Mouse (Mus musculus): ENCODE measurements around the gene Krtap4-8. TPM values are rescaled to one million over a fixed set of nuclear protein-coding genes. Genes with fewer than 3 reads are reported as not detected.

Gene Krtap4-8
- polyA plus RNA-seq, 1 experiment from 2014 or later, result not detected

Other genes with a start within 250 kb of the Krtap4-8 start
- not detected in 2 replicates for gene Krt40, start 237.5 kb downstream of the Krtap4-8 start, polyA plus RNA-seq (2015; fragmentation: Nextera tagmentation; extraction: Ambion mirVana)
- not detected in 2 replicates for gene Krtap3-3, start 229.8 kb downstream of the Krtap4-8 start, polyA plus RNA-seq (2015; fragmentation: Nextera tagmentation; extraction: Ambion mirVana)
- gene Krtap3-2, start 223.9 kb downstream of the Krtap4-8 start, polyA plus RNA-seq (2015; fragmentation: Nextera tagmentation; extraction: Ambion mirVana), result not detected in 2 replicates
- gene Gm11939, start 221.2 kb downstream of the Krtap4-8 start, polyA plus RNA-seq (2015; fragmentation: Nextera tagmentation; extraction: Ambion mirVana), result not detected in 2 replicates
- gene Krtap3-1, start 214.1 kb downstream of the Krtap4-8 start, polyA plus RNA-seq (2015; fragmentation: Nextera tagmentation; extraction: Ambion mirVana), result not detected in 2 replicates
- not detected in 2 replicates for gene Krtap1-5, start 199.7 kb downstream of the Krtap4-8 start, polyA plus RNA-seq (2015; fragmentation: Nextera tagmentation; extraction: Ambion mirVana)
- gene Krtap1-4, start 197.1 kb downstream of the Krtap4-8 start, polyA plus RNA-seq (2015; fragmentation: Nextera tagmentation; extraction: Ambion mirVana), result not detected in 2 replicates
- gene Krtap1-3, start 189.4 kb downstream of the Krtap4-8 start, polyA plus RNA-seq (2015; fragmentation: Nextera tagmentation; extraction: Ambion mirVana), result not detected in 2 replicates
- gene Krtap9-3, start 182.6 kb downstream of the Krtap4-8 start, polyA plus RNA-seq (2015; fragmentation: Nextera tagmentation; extraction: Ambion mirVana), result not detected in 2 replicates
- gene Gm11938, start 177.4 kb downstream of the Krtap4-8 start, polyA plus RNA-seq (2015; fragmentation: Nextera tagmentation; extraction: Ambion mirVana), result not detected in 2 replicates
- gene Gm11937, start 170.5 kb downstream of the Krtap4-8 start, polyA plus RNA-seq (2015; fragmentation: Nextera tagmentation; extraction: Ambion mirVana), result not detected in 2 replicates
- gene Krtap2-4, start 165.9 kb downstream of the Krtap4-8 start, polyA plus RNA-seq (2015; fragmentation: Nextera tagmentation; extraction: Ambion mirVana), result not detected in 2 replicates
- not detected in 2 replicates for gene Gm11562, start 160.3 kb downstream of the Krtap4-8 start, polyA plus RNA-seq (2015; fragmentation: Nextera tagmentation; extraction: Ambion mirVana)
- not detected in 2 replicates for gene Krtap4-1, start 152.5 kb downstream of the Krtap4-8 start, polyA plus RNA-seq (2015; fragmentation: Nextera tagmentation; extraction: Ambion mirVana)
- not detected in 2 replicates for gene Krtap4-2, start 145.6 kb downstream of the Krtap4-8 start, polyA plus RNA-seq (2015; fragmentation: Nextera tagmentation; extraction: Ambion mirVana)
- not detected in 2 replicates for gene Krtap4-7, start 136.6 kb downstream of the Krtap4-8 start, polyA plus RNA-seq (2015; fragmentation: Nextera tagmentation; extraction: Ambion mirVana)
- not detected in 2 replicates for gene Gm11555, start 130.5 kb downstream of the Krtap4-8 start, polyA plus RNA-seq (2015; fragmentation: Nextera tagmentation; extraction: Ambion mirVana)
- not detected in 2 replicates for gene Gm11563, start 121.7 kb downstream of the Krtap4-8 start, polyA plus RNA-seq (2015; fragmentation: Nextera tagmentation; extraction: Ambion mirVana)
- not detected in 2 replicates for gene Krtap4-6, start 114.7 kb downstream of the Krtap4-8 start, polyA plus RNA-seq (2015; fragmentation: Nextera tagmentation; extraction: Ambion mirVana)
- gene Gm14190, start 90.0 kb downstream of the Krtap4-8 start, polyA plus RNA-seq (2015; fragmentation: Nextera tagmentation; extraction: Ambion mirVana), result not detected in 2 replicates
- gene Gm14180, start 46.4 kb downstream of the Krtap4-8 start, polyA plus RNA-seq (2015; fragmentation: Nextera tagmentation; extraction: Ambion mirVana), result not detected in 2 replicates
- gene Gm11595, start 7.8 kb downstream of the Krtap4-8 start, polyA plus RNA-seq (2015; fragmentation: Nextera tagmentation; extraction: Ambion mirVana), result not detected in 2 replicates
- not detected in 2 replicates for gene Krtap4-9, start 4.5 kb upstream of the Krtap4-8 start, polyA plus RNA-seq (2015; fragmentation: Nextera tagmentation; extraction: Ambion mirVana)
- gene Gm11596, start 12.8 kb upstream of the Krtap4-8 start, polyA plus RNA-seq (2015; fragmentation: Nextera tagmentation; extraction: Ambion mirVana), result not detected in 2 replicates
- gene Gm11569, start 18.2 kb upstream of the Krtap4-8 start, polyA plus RNA-seq (2015; fragmentation: Nextera tagmentation; extraction: Ambion mirVana), result not detected in 2 replicates
- not detected in 2 replicates for gene Gm11554, start 23.7 kb upstream of the Krtap4-8 start, polyA plus RNA-seq (2015; fragmentation: Nextera tagmentation; extraction: Ambion mirVana)
- not detected in 2 replicates for gene Krtap4-13, start 29.2 kb upstream of the Krtap4-8 start, polyA plus RNA-seq (2015; fragmentation: Nextera tagmentation; extraction: Ambion mirVana)
- not detected in 2 replicates for gene Gm11564, start 35.0 kb upstream of the Krtap4-8 start, polyA plus RNA-seq (2015; fragmentation: Nextera tagmentation; extraction: Ambion mirVana)
- not detected in 2 replicates for gene 2300003K06Rik, start 57.4 kb upstream of the Krtap4-8 start, polyA plus RNA-seq (2015; fragmentation: Nextera tagmentation; extraction: Ambion mirVana)
- not detected in 2 replicates for gene Krtap4-16, start 70.9 kb upstream of the Krtap4-8 start, polyA plus RNA-seq (2015; fragmentation: Nextera tagmentation; extraction: Ambion mirVana)
- not detected in 2 replicates for gene Gm11568, start 77.2 kb upstream of the Krtap4-8 start, polyA plus RNA-seq (2015; fragmentation: Nextera tagmentation; extraction: Ambion mirVana)
- not detected in 2 replicates for gene Gm11559, start 83.8 kb upstream of the Krtap4-8 start, polyA plus RNA-seq (2015; fragmentation: Nextera tagmentation; extraction: Ambion mirVana)
- gene Krtap9-1, start 92.7 kb upstream of the Krtap4-8 start, polyA plus RNA-seq (2015; fragmentation: Nextera tagmentation; extraction: Ambion mirVana), result not detected in 2 replicates
- not detected in 2 replicates for gene Gm11567, start 98.5 kb upstream of the Krtap4-8 start, polyA plus RNA-seq (2015; fragmentation: Nextera tagmentation; extraction: Ambion mirVana)
- gene Krtap31-1, start 127.2 kb upstream of the Krtap4-8 start, polyA plus RNA-seq (2015; fragmentation: Nextera tagmentation; extraction: Ambion mirVana), result not detected in 2 replicates
- gene Gm11565, start 134.0 kb upstream of the Krtap4-8 start, polyA plus RNA-seq (2015; fragmentation: Nextera tagmentation; extraction: Ambion mirVana), result not detected in 2 replicates
- gene Krtap31-2, start 155.6 kb upstream of the Krtap4-8 start, polyA plus RNA-seq (2015; fragmentation: Nextera tagmentation; extraction: Ambion mirVana), result not detected in 2 replicates
- not detected in 2 replicates for gene Krtap9-5, start 167.8 kb upstream of the Krtap4-8 start, polyA plus RNA-seq (2015; fragmentation: Nextera tagmentation; extraction: Ambion mirVana)
- gene Krtap29-1, start 198.3 kb upstream of the Krtap4-8 start, polyA plus RNA-seq (2015; fragmentation: Nextera tagmentation; extraction: Ambion mirVana), result not detected in 2 replicates
- not detected in 2 replicates for gene Krtap16-1, start 205.9 kb upstream of the Krtap4-8 start, polyA plus RNA-seq (2015; fragmentation: Nextera tagmentation; extraction: Ambion mirVana)
- gene Krtap17-1, start 213.3 kb upstream of the Krtap4-8 start, polyA plus RNA-seq (2015; fragmentation: Nextera tagmentation; extraction: Ambion mirVana), result 0.30 TPM in 1 of 2 replicates, not detected in the other
- gene Krt33a, start 235.5 kb upstream of the Krtap4-8 start, polyA plus RNA-seq (2015; fragmentation: Nextera tagmentation; extraction: Ambion mirVana), result 0.15 and 0.35 TPM in 2 replicates
- not detected in 2 replicates for gene Krt33b, start 249.2 kb upstream of the Krtap4-8 start, polyA plus RNA-seq (2015; fragmentation: Nextera tagmentation; extraction: Ambion mirVana)